21 mouse cellular contexts compared by ENCODE assay signal in the genomic region with DNA sequence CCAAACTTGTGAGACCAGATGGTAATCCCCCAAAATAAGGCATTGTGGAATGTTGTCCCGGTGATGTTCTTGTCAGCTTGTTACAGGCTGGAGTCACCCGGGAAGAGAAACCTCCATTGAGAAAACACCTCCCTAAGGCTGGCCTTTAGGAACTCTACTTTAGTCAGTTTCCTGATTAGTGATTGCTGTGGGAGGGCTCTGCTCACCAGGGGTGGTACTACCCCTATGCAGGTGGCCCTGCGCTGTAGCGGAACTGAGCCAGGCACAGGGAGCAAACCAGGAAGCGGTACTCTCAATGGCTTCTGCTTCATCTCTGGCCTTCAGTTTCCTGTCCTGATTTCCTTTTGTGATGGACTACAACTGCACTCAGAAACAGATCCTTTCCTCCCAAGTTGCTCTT. TPM values are rescaled to one million over a fixed set of nuclear protein-coding genes. Genes with fewer than 3 reads are reported as not detected.
"Had no signal": no experiment of that assay in that cellular context is flagged by ENCODE, and none has a peak within 500 bp of the region (broad histone marks: within the 10 kb centered on the region; RNA-seq: fewer than 3 reads in every experiment).

No protein-coding gene starts in this region.

- H3K9ac ChIP-seq: limb, embryonic 13.5 days; liver, embryonic 15.5 days had no signal

- DNase-seq: kidney, adult 8-10 months; kidney, postnatal 25 days; left cerebral cortex, postnatal 4 days; lung, adult 2 months; lung, postnatal 4 days; right cerebral cortex, adult 18-20 months; thymus, adult 18-20 months; thymus, postnatal 36 days had no signal

- H3K27me3 ChIP-seq: limb, embryonic 13.5 days; liver, embryonic 15.5 days had no signal

- H3K27ac ChIP-seq: limb, embryonic 13.5 days; liver, embryonic 15.5 days; midbrain, embryonic 10.5 days had no signal

- H3K9me3 ChIP-seq: limb, embryonic 13.5 days; liver, embryonic 15.5 days; midbrain, embryonic 10.5 days had no signal

- H3K4me3 ChIP-seq: limb, embryonic 13.5 days; liver, embryonic 15.5 days; midbrain, embryonic 10.5 days had no signal

- ATAC-seq: inflammation-experienced regulatory T-cells, adult 6 months; intestine, postnatal 0 days; lung, postnatal 0 days had no signal

- H3K4me2 ChIP-seq: limb, embryonic 13.5 days; liver, embryonic 11.5 days; liver, embryonic 15.5 days had no signal

- H3K36me3 ChIP-seq: limb, embryonic 13.5 days; liver, embryonic 15.5 days; midbrain, embryonic 10.5 days had no signal

RNA-seq across cellular contexts. Expression of gene Itln1, which starts 35.2 kb away (rescaled TPM):
- total RNA-seq: left cerebral cortex, adult 18-20 months; left cerebral cortex, postnatal 10 days; left cerebral cortex, postnatal 4 days; megakaryocyte, adult 5-6 weeks had no signal
- polyA plus RNA-seq: inflammation-experienced regulatory T-cells, adult 6 months; kidney, embryonic 16.5 days; limb, embryonic 13.5 days; liver, embryonic 11.5 days; liver, embryonic 15.5 days; lung, postnatal 0 days; midbrain, embryonic 10.5 days; neural tube, embryonic 14.5 days; stomach, embryonic 14.5 days had no signal

RNA-seq across cellular contexts. Expression of gene Cd244a, which starts 59.1 kb away (rescaled TPM):
- total RNA-seq: left cerebral cortex, postnatal 10 days had no signal
- polyA plus RNA-seq: midbrain, embryonic 10.5 days; neural tube, embryonic 14.5 days had no signal
